Comparison of ENCODE assay signal across 20 mouse cellular contexts in genomic region chr19:27227131-27227530, GRCm38 (mm10). TPM values are rescaled to one million over a fixed set of nuclear protein-coding genes. Genes with fewer than 3 reads are reported as not detected.
DNase-seq lines count a peak whose midpoint lies in the region; ATAC-seq and TF ChIP-seq lines count a peak whose summit lies in the region.
"Had no signal": no experiment of that assay in that cellular context is flagged by ENCODE, and none has a peak within 500 bp of the region (broad histone marks: within the 10 kb centered on the region; RNA-seq: fewer than 3 reads in every experiment).

No protein-coding gene starts in this region.

- DNase-seq in cerebellum, adult 11-12 months, result peak; percentile 36
- no peak for DNase-seq in cerebellum, postnatal 36 days
- DNase-seq in hindbrain, postnatal 0 days (ENCODE audit: low spot score), result peak; percentile 18
- DNase-seq in hindbrain, embryonic 10.5 days (ENCODE audit: low spot score), result no peak
- peak in 1 of 2 experiments; percentile 28 for DNase-seq in left cerebral cortex, adult 2 months (ENCODE audit: extremely low spot score in 1 of 2, low spot score in 2 of 2)
- no peak for DNase-seq in midbrain, postnatal 0 days (ENCODE audit: low spot score)
- DNase-seq in c-Kit-positive CD71-positive TER-119-positive erythroid progenitor cells, embryonic 14.5 days (ENCODE audit: low spot score), result no peak
- DNase-seq: heart, postnatal 14 days; thymus, postnatal 4 days had no signal

- H3K9ac ChIP-seq in hindbrain, postnatal 0 days (replicated peaks; ENCODE audit: low read length), result no peak overlapping the region
- H3K9ac ChIP-seq in midbrain, postnatal 0 days (replicated peaks; ENCODE audit: low read length, poor library complexity, severe bottlenecking), result no peak overlapping the region
- H3K9ac ChIP-seq: embryonic facial prominence, embryonic 13.5 days; hindbrain, embryonic 14.5 days; midbrain, embryonic 13.5 days had no signal

- H3K4me1 ChIP-seq in hindbrain, postnatal 0 days (ENCODE audit: insufficient read depth, low read length), result peaks cover 5% of the 10 kb centered on the region; the same call in 1 of the 2 replicates
- H3K4me1 ChIP-seq in hindbrain, embryonic 10.5 days (replicated peaks), result no peaks in the 10 kb centered on the region
- H3K4me1 ChIP-seq in cortical plate, adult 2 months (ENCODE audit: control insufficient read depth, insufficient read depth, low read length), result no peaks in the 10 kb centered on the region
- no peaks in the 10 kb centered on the region; the same call in none of the 2 replicates for H3K4me1 ChIP-seq in midbrain, postnatal 0 days (ENCODE audit: insufficient read depth, low read length)
- H3K4me1 ChIP-seq: embryonic facial prominence, embryonic 13.5 days; heart, embryonic 10.5 days; limb, embryonic 10.5 days had no signal

- 0 out of 2 replicates have a peak, but pooled peaks have one; percentile 21 for ATAC-seq in hindbrain, postnatal 0 days
- ATAC-seq in midbrain, postnatal 0 days (ENCODE audit: low FRiP score), result no peak
- ATAC-seq: CD4-positive, CD25-positive, alpha-beta regulatory T cell, adult 4 months; intestine, embryonic 16.5 days; midbrain, embryonic 13.5 days had no signal

- TF ChIP-seq CTCF in hindbrain, postnatal 0 days (IDR thresholded peaks at IDR 0.05; ENCODE audit: low read depth), result no peak
- TF ChIP-seq CTCF in cortical plate, adult 2 months (IDR thresholded peaks at IDR 0.05; ENCODE audit: extremely low read depth, insufficient read depth, low read length), result no peak
- TF ChIP-seq CTCF in left cerebral cortex, adult 2 months (IDR thresholded peaks at IDR 0.05), result no peak
- no peak for TF ChIP-seq CTCF in midbrain, postnatal 0 days (IDR thresholded peaks at IDR 0.05)

- H3K9me3 ChIP-seq in hindbrain, postnatal 0 days (ENCODE audit: low read length), result no peaks in the 10 kb centered on the region
- no peaks in the 10 kb centered on the region for H3K9me3 ChIP-seq in hindbrain, embryonic 10.5 days
- H3K9me3 ChIP-seq in midbrain, postnatal 0 days (ENCODE audit: low read length), result no peaks in the 10 kb centered on the region
- H3K9me3 ChIP-seq: embryonic facial prominence, embryonic 13.5 days; G1E; heart, embryonic 10.5 days; limb, embryonic 10.5 days; midbrain, embryonic 13.5 days had no signal

- no peak overlapping the region for H3K4me3 ChIP-seq in hindbrain, postnatal 0 days (ENCODE audit: low read length)
- no peak overlapping the region for H3K4me3 ChIP-seq in hindbrain, embryonic 10.5 days
- H3K4me3 ChIP-seq in cortical plate, adult 2 months (ENCODE audit: insufficient read depth, low read length), result no peak overlapping the region
- no peak overlapping the region for H3K4me3 ChIP-seq in left cerebral cortex, adult 2 months
- H3K4me3 ChIP-seq in midbrain, postnatal 0 days (ENCODE audit: low read depth, low read length), result no peak overlapping the region
- H3K4me3 ChIP-seq: embryonic facial prominence, embryonic 13.5 days; heart, embryonic 10.5 days; limb, embryonic 10.5 days; midbrain, embryonic 13.5 days had no signal

- H3K36me3 ChIP-seq in hindbrain, postnatal 0 days (ENCODE audit: insufficient read depth, low read length), result peaks cover 11% of the 10 kb centered on the region
- 0 out of 2 replicates have a peak, but pooled peaks cover 10% of the 10 kb centered on the region for H3K36me3 ChIP-seq in hindbrain, embryonic 10.5 days
- H3K36me3 ChIP-seq in midbrain, postnatal 0 days (ENCODE audit: insufficient read depth, low read length), result peaks cover 8% of the 10 kb centered on the region
- H3K36me3 ChIP-seq: G1E; limb, embryonic 10.5 days had no signal

- no peak overlapping the region for H3K4me2 ChIP-seq in hindbrain, postnatal 0 days (ENCODE audit: low read depth, low read length)
- no peak overlapping the region for H3K4me2 ChIP-seq in midbrain, postnatal 0 days (ENCODE audit: low read depth, low read length, poor library complexity, severe bottlenecking)
- H3K4me2 ChIP-seq: embryonic facial prominence, embryonic 13.5 days; hindbrain, embryonic 14.5 days; liver, embryonic 11.5 days; midbrain, embryonic 13.5 days had no signal

- TF ChIP-seq POLR2A in cortical plate, adult 2 months (IDR thresholded peaks at IDR 0.05; ENCODE audit: extremely low read depth, insufficient read depth, low read length), result no peak

- H3K27me3 ChIP-seq in hindbrain, postnatal 0 days (ENCODE audit: insufficient read depth, low read length), result no peaks in the 10 kb centered on the region
- H3K27me3 ChIP-seq in hindbrain, embryonic 10.5 days (ENCODE audit: insufficient read depth, poor library complexity, severe bottlenecking), result no peaks in the 10 kb centered on the region
- H3K27me3 ChIP-seq in midbrain, postnatal 0 days (ENCODE audit: insufficient read depth, low read length), result no peaks in the 10 kb centered on the region
- H3K27me3 ChIP-seq: embryonic facial prominence, embryonic 13.5 days; midbrain, embryonic 13.5 days had no signal

- no peak overlapping the region for H3K27ac ChIP-seq in hindbrain, postnatal 0 days
- no peak overlapping the region for H3K27ac ChIP-seq in hindbrain, embryonic 10.5 days
- H3K27ac ChIP-seq in cortical plate, adult 2 months (ENCODE audit: insufficient read depth, low read length), result peak overlapping the region; percentile 72; the same call in 1 of the 2 replicates
- peak overlapping the region; percentile 66; the same call in 1 of the 2 replicates for H3K27ac ChIP-seq in left cerebral cortex, adult 2 months
- H3K27ac ChIP-seq in midbrain, postnatal 0 days (ENCODE audit: low read depth, low read length), result no peak overlapping the region
- H3K27ac ChIP-seq: embryonic facial prominence, embryonic 13.5 days; heart, embryonic 10.5 days; hindbrain, embryonic 14.5 days; kidney, postnatal 0 days; limb, embryonic 10.5 days; midbrain, embryonic 13.5 days had no signal

- 46% methylated on average over 4 of the region's 4 CpGs for WGBS in hindbrain, postnatal 0 days
- WGBS in hindbrain, embryonic 10.5 days, result 59% methylated on average over 4 of the region's 4 CpGs
- WGBS in midbrain, postnatal 0 days, result 40% methylated on average over 4 of the region's 4 CpGs

- intact Hi-C loops in left cerebral cortex, adult 2 months (cut with DNase I), result no loop called here

RNA-seq across cellular contexts. Expression of gene Vldlr, which starts 10.8 kb away (rescaled TPM):
- total RNA-seq in hindbrain, postnatal 0 days (2014; rRNA removed), result 44.6 and 51.9 TPM in 2 replicates
- polyA plus RNA-seq in hindbrain, postnatal 0 days (2015; fragmentation: Nextera tagmentation; extraction: Ambion mirVana), result 34.2 and 34.4 TPM in 2 replicates
- 4.6 and 6.9 TPM in 2 replicates for polyA plus RNA-seq in hindbrain, embryonic 10.5 days (2016; fragmentation: Nextera tagmentation; extraction: Ambion mirVana)
- 26.8 and 27.3 TPM in 2 replicates for polyA plus RNA-seq in cortical plate, adult 2 months (2012; rRNA removed)
- 10 to 100 TPM; 55.9 to 59.0 TPM for total RNA-seq in left cerebral cortex, adult 2 months (2021)
- total RNA-seq in midbrain, postnatal 0 days (2014; rRNA removed), result 49.0 and 54.3 TPM in 2 replicates
- polyA plus RNA-seq in midbrain, postnatal 0 days (2015; fragmentation: Nextera tagmentation; extraction: Ambion mirVana), result 35.9 and 37.9 TPM in 2 replicates
- polyA plus RNA-seq: CD4-positive, CD25-positive, alpha-beta regulatory T cell, adult 4 months; G1E had no signal

Comparison
In these comparisons a context has a peak if more than half of its experiments do, and no peak if none do; other contexts are left out.
1. DNase-seq: peak in cerebellum, adult 11-12 months (single experiment) and hindbrain, postnatal 0 days (single experiment); none in cerebellum, postnatal 36 days (0 of 2), hindbrain, embryonic 10.5 days (single experiment), midbrain, postnatal 0 days (single experiment) and c-Kit-positive CD71-positive TER-119-positive erythroid progenitor cells, embryonic 14.5 days (single experiment).
2. H3K27ac ChIP-seq: peak in cortical plate, adult 2 months (single experiment) and left cerebral cortex, adult 2 months (single experiment); none in hindbrain, postnatal 0 days (single experiment), hindbrain, embryonic 10.5 days (single experiment) and midbrain, postnatal 0 days (single experiment).